Mouse (Mus musculus): ENCODE results near the gene Gnb2.

GRCm38 (mm10) chr5:137501709-137502666, 31.3 kb downstream of the Gnb2 start, which contains the start of gene Pop7:
- peak; percentile 80 for TF ChIP-seq CTCF (conservative IDR thresholded peaks at IDR 0.05; ENCODE audit: insufficient read depth, insufficient read length, low read depth, low read length)
- TF ChIP-seq POLR2A (IDR thresholded peaks at IDR 0.05; ENCODE audit: low read depth, low read length): peak; percentile 47
